Mouse (Mus musculus) lung, embryonic 14.5 days (tissue): ENCODE measurements at regions not wholly inside any gene's neighbourhood (a gene's known extent, or its start where the extent isn't known, plus 50 kb on each side); places are given as distances from the start of the nearest gene placed in this dataset.

ENCODE experiments used
- ATAC-seq: fragments of 200-750 bp; cut with Nextera tagmentation; 2 replicates; pipeline ENCODE4 v1.8.0; 2017; ENCODE audit warnings: mild to moderate bottlenecking, moderate TSS enrichment, moderate library complexity; ENCODE audit not compliant: insufficient read depth
- DNase-seq: peaks from one replicate; pipeline ENCODE4 v3.0.0-alpha.2; 2015
- H3K27ac ChIP-seq: fragments of 300-500 bp; sonication (generic); 2 replicates; pipeline ENCODE4 v1.5.1; 2014; ENCODE audit warnings: low read depth, mild to moderate bottlenecking, moderate library complexity
- H3K27me3 ChIP-seq: fragments of 300-500 bp; sonication (generic); 2 replicates; pipeline ENCODE4 v1.6.1; 2014; ENCODE audit warnings: low read length, control low read depth; ENCODE audit not compliant: insufficient read depth
- H3K36me3 ChIP-seq: fragments of 300-500 bp; sonication (generic); 2 replicates; pipeline ENCODE4 v1.6.1; 2014; ENCODE audit warnings: control low read depth; ENCODE audit not compliant: insufficient read depth
- H3K4me1 ChIP-seq: fragments of 300-500 bp; sonication (generic); 2 replicates; pipeline ENCODE4 v1.6.1; 2014; ENCODE audit warnings: antibody characterized with exemption, control low read depth; ENCODE audit not compliant: insufficient read depth
- H3K4me2 ChIP-seq: fragments of 300-500 bp; sonication (generic); 2 replicates; pipeline ENCODE4 v1.6.1; 2014; ENCODE audit warnings: mild to moderate bottlenecking
- H3K4me3 ChIP-seq: fragments of 300-500 bp; sonication (generic); 2 replicates; pipeline ENCODE4 v1.5.1; 2014; ENCODE audit warnings: low read depth, low read length
- H3K9ac ChIP-seq: fragments of 300-500 bp; sonication (generic); 2 replicates; pipeline ENCODE4 v1.6.1; 2014
- H3K9me3 ChIP-seq: fragments of 300-500 bp; sonication (generic); 2 replicates; pipeline ENCODE4 v1.6.1; 2016; ENCODE audit warnings: low read depth, low read length, control low read depth
- CTCF ChIP-seq: IDR thresholded peaks from 2 replicates; pipeline ENCODE4 v1.5.1; 2016; ENCODE audit warnings: antibody characterized with exemption, low read depth
- WGBS: fragments of 180-500 bp; shearing (Covaris S2); extraction: QIAGEN DNeasy Blood & Tissue Kit; methylation state at CpG from one replicate; pipeline ENCODE4 v1.1.7; 2014; 5-methylcytosine and 5-hydroxymethylcytosine counted together

GRCm38 (mm10) chr2:15144781-15145180, 89.9 kb upstream of the Nsun6 start:
- Histone ChIP-seq H3K4me3 (no peak overlapping the region), H3K36me3 (no peaks in the 10 kb centered on the region), H3K9me3 (no peaks in the 10 kb centered on the region), H3K27me3 (no peaks in the 10 kb centered on the region), H3K4me2 (no peak overlapping the region), H3K9ac (no peak overlapping the region), H3K4me1 (no peaks in the 10 kb centered on the region), H3K27ac (no peak overlapping the region)
- TF ChIP-seq CTCF = no peak
- DNase-seq (no peak), ATAC-seq (no peak)
- 89% methylated on average over 2 of the region's 2 CpGs for WGBS

- Histone ChIP-seq H3K4me2 (no peak overlapping the region), H3K9ac (no peak overlapping the region), H3K27ac (no peak overlapping the region), H3K27me3 (no peaks in the 10 kb centered on the region), H3K9me3 (no peaks in the 10 kb centered on the region), H3K36me3 (no peaks in the 10 kb centered on the region), H3K4me1 (no peaks in the 10 kb centered on the region), H3K4me3 (no peak overlapping the region)
- ATAC-seq (no peak), DNase-seq (no peak)
- WGBS = 80% methylated on average over 2 of the region's 2 CpGs
- TF ChIP-seq CTCF = no peak
Observed at GRCm38 (mm10) chr2:15139877-15140276, 85.0 kb upstream of the Nsun6 start.
